Mouse (Mus musculus) ZHBTc4 (cell line): Measurements from ENCODE around the gene Mup13.
"Not testable (repeated sequence)": the region's sequence is repeated elsewhere in the genome, so short reads cannot be mapped to it uniquely, and the experiment has no call there.

ENCODE experiments used
- DNase-seq: peaks from one replicate; pipeline ENCODE4 v3.0.0-alpha.2; 2011; ENCODE audit warnings: low read depth, low spot score

The Mup13 gene

GRCm38 (mm10) chr4:61228186-61228585, at the start of gene Mup13:
Mup13 (minus strand) TSS chr4:61228286.
- DNase-seq = not testable (repeated sequence)
